Mouse (Mus musculus) kidney, adult 9 months (tissue): ENCODE data around the gene Sh3bp2.

Experiments
- DNase-seq: peaks from one replicate; pipeline ENCODE4 v3.0.0; 2022

Gene Sh3bp2

DNA sequence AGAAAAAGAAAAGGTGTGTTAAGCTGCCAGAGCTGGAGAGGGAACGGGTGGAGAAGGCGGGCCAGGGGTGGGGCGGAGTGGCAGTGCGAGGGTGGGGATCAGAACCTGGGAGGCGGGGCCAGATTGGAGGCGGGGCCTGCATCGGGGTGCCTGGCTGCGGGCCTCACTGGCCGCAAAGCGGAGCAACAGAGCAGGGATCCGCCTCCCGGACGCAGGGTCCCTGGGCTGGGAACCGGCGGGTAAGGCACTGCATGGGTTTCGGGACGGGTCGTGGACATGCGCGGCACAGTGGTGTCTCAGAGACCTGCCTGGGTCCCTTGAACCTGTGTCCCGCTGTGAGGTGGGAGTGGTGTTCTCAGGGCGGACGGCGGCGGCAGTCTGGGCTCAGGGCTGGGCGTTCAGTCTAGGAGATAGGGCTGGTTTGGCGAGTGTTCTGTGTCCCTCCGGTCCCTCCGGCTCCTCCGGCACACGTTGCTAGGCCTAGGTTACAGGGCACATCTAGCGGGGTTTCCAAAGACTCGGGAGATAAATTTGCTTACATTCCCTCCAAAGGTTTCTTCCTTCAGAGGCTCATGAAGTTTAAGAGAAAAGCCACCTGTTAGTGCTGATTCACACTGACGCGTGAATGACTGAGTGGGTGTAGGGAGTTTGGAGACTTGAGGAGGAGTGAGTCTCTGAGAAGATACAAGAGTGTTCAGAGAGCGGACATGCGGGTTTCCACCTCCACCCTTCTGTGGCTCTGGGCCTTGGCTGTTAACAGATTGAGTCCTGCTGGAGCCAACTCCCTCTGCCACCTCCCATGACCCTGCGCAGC is at the start of gene Sh3bp2:
Gene Sh3bp2, plus strand, starts transcription at position 176 of the 814 bp plus-strand sequence.
- peak; percentile 96 for DNase-seq

GRCm38 (mm10) chr5:34480926-34481325 is 44.7 kb upstream of the Sh3bp2 start:
- DNase-seq, result no peak

DNA sequence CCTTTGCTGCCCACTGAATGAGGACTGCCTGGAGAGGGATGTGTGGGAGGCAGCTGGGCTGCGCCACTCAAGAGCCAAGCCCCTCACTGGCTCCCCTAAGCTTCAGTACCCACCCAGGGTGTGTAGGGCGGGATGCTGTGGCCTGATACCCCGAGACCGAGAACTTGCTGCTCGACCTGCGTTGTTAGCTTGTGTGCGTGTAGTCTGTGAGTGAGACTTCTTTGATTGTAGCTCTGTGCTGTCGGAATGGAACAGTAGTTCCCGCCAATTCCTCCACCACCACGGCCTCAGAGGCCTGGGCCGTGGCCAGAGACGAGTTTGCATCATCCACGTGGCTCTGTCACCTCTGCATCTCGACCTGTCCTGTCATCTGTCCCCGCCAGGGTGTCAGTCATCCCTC is 39.9 kb upstream of the Sh3bp2 start:
- no peak for DNase-seq

DNA sequence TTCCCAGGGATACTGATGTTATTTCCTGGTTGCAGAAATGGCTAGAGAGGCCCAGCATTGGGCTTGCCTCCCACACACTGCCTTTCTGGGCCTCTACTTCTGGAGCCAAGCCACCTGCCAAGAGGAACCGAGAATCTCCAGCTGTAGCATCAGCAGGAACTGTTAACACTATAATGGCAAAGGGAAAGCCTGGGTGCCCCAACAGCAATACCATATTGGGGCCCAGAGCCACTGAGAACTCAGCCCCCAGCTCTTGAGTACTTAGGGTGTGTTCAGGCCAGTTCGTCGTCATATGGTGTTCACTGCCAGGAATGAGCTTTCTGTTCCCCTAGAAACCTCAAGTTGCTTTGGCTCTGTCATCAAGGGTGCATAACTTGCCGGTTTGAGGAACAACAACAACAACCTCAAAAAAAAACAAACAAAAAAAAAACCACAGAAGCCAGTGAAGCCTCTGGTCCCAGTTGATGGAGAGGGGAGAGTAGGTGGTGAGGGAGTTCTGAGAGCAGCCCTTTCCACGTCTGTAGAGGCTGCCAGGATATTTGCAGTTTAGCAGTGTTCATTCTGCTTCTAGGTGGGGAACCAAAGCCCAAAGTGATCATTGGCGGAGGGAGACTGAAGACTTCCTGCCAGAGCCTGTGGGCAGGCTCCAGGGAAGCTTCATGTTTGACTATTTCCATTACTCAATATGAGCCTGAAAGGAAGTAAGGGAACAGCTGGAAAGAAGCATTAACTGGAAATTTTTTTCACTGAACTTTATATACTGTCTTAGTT is 38.1 kb upstream of the Sh3bp2 start:
- DNase-seq, result no peak

DNA sequence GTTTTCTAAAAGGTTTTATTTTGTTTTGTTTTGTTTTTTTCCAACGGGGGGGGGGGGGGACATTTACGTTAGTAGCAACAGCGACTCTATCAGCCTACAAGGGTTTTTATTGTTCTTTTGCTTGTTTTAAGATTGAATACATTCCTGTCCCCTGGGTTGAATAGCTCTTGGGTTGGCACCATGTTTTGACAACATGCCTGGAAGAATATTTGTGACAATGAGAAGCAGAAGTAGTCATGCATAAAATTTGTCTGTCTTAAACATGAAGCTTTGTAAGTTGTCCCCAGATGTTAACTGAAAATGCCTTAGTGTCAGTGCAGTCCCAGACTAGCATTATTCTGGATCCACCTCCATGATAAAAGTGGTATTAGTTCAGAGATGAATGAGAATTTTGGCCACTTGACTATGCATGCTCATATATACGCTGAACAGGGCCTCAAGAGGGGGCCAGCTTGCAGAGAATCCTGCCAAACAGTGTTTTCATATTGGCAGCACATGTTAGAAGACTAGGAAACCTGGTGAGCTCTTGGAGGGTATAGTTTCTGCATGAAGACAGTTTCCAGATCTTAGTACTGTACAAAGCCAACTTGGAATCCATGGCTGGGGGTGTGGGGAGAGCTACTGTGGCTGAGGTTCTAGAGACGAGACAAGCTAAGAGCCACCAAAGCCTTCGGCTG is 36.8 kb upstream of the Sh3bp2 start:
- no peak for DNase-seq

GRCm38 (mm10) chr5:34489418-34489787 is 36.2 kb upstream of the Sh3bp2 start:
- DNase-seq, result no peak

- DNase-seq, result no peak
Observed at GRCm38 (mm10) chr5:34496745-34497144, 28.9 kb upstream of the Sh3bp2 start.

DNA sequence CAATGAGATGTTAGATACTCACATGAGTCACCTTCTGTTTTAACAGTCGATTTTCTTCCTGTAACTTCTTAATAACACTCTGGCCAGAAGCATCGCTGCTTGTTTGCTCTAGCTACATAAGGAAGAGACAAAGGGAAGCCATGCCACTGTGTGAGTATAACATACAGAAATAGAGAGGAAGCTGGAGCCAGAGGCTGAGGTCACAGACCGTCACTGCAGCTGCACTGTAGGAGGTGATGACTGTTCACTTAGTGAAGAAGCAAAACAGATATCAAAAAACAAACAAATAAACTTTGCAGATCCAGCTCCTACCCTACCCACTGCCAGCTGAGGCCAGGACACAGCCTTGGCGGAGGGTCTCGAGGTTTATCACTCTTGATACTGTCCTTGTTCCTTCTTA is 24.8 kb upstream of the Sh3bp2 start:
- no peak for DNase-seq

- no peak for DNase-seq
Observed at GRCm38 (mm10) chr5:34501588-34501987, 24.1 kb upstream of the Sh3bp2 start.

DNA sequence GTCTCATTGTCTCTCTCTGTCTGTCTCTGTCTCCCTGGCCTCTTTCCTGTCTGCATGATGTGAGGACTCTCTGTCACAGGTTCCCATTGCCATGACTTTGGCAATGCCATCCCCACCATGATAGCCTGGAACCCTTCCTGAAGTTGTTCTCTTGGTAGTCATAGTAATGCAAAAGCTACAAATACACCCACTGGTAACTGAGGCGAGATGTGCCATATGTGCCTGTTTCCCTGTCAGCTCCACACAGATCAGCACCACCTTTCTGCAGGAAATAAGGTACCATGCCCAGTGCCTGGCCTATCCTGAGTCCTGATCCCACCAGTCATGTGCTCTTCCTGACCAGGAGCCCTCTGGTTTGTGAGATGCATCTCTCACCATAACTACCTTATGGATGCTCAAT is 23.2 kb upstream of the Sh3bp2 start:
- no peak for DNase-seq

DNA sequence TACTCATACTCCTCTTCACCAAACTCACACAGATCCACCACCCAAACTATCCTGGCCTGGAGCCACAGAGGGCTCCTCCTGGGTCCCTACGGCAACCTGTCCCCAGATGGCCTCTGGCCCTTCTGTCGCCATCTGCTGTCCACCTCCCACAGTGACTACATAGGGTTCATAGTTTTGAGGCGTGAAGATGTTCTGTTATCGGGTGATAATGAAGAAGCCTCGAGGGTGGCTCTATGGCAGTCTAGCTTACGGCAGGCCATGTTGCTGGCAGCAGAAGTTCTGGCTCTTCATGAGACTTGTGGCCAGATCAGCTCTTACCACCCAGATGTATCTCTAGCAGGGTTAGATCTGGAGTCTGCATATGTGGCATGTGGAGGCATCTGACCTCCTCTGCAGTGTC is 22.8 kb upstream of the Sh3bp2 start:
- DNase-seq, result no peak

DNA sequence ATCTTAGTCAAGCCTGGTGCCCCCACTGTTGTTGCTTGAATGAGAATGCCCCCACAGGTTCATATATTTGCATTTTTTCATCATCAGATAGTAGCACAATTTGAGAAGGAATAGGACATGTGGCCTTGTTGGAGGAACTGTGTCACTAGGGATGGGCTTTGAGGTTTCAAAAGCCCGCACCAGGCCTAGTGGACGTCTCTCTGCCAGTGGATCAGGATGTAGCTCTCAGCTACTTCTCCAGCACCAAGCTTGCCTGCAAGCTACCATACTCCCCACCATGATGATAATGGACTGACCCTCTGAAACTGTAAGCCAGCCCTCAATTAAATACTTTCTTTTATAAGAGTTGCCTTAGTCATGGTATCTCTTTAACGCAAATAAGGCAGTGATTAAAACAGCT is 13.2 kb upstream of the Sh3bp2 start:
- DNase-seq, result no peak

- peak; percentile 98 for DNase-seq
Observed at GRCm38 (mm10) chr5:34513466-34514217, 12.0 kb upstream of the Sh3bp2 start, which contains the start of gene Tnip2. TSS of gene Tnip2 (minus strand) at chr5:34513991.

DNA sequence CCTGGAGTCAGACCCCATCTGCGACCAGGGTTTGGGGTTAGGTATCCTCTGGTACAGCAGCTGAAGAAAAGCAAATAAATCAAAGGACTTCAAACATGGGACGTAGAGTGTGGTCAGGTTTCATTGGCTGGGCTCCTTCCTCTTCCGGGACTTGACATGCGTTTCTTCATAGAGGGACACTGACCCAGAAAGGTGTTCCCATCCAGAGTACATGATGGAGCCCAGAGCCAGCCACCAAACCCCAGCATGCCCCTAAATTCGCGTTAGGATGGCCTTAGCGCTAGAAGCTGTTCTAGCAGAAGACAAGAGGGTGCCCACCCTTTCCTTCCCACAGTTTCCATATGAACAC is 11.4 kb upstream of the Sh3bp2 start:
- DNase-seq, result no peak

DNA sequence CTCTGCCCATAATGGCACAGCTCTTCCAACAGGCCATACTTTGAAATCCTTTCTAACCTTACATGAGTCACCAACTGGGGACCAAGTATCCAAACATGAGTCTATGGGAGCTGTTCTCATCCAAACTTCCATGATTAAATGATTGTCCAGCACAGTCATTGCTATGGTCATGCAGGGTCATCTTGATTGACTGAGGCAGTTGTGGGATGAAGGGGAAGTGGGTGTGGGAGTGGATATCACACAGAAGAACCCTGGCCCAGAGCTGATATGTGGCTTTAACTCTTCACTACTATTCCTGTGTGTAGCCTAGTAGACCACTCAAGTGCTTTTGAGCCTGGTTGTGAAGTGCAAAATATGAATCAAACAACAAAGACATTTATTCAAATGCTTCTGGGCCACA is 10.5 kb upstream of the Sh3bp2 start:
- DNase-seq, result no peak

DNA sequence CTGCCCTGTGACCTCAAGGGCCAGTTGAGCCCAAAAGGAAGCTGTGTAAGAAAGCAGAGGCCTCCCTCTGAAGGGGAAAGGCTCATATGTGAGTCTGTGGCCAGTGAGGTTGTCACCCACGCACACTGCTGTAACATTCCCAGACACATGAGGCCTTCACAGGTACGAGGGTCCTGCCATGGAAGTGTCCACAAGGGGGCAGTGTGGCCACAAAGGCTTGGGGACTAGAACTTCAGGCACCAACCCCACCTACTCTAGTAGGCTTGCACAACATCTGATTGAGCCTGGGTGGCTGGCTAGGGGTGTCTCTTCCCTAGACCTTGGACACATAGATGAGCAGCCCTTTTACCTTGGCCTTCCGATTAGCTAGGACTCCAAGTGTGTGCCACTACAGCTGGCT is 7.7 kb upstream of the Sh3bp2 start:
- DNase-seq, result peak; percentile 86

DNA sequence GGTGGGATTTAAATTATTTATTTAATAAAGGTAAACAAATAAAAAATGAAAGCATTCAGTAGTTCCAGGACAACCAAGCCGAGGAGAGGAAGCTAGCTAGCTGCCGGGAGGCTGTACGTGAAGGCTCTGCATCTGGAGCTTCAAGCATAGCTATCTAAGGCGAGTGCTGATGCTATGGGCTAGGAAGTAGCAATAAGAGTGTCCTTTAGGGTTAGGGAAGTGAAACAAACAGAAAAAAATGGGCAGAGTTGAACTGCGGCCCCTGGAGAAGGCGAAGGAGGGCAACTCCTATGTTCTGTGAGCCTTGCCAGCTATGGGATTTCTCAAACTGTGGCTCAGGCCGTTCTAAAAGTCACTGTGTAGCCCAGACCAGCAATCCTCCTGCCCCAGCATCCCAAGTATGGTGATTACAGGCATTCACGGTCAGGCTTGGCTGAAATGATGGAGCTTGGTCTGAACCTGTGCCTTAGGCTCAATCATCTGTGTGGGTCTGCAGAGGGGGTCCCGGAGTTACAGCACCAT is 6.2 kb upstream of the Sh3bp2 start:
- no peak for DNase-seq

GRCm38 (mm10) chr5:34520458-34521209 is 5.0 kb upstream of the Sh3bp2 start:
- no peak for DNase-seq

DNA sequence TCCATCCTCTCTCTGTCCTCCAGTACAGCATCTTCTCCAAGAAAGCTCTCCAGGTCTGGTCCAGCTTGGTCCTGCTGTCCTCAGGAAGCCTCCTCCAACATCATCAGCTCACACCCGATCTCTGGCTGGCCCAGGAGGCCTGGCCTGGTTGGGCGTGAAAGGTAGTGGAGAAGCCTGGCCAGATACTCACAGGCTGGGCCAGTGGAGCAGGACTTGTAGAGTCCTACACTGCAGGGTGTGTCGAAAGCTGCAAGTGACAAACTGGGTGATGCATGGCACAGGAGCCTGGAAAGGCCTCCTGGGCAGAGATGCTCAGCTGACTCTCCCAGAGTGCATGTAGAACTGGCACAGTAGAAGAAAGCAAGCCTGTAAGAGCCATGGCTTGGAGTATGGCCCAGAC is 4.3 kb upstream of the Sh3bp2 start:
- no peak for DNase-seq

- DNase-seq, result no peak
Observed at GRCm38 (mm10) chr5:34523958-34524485, 1.6 kb upstream of the Sh3bp2 start.

- DNase-seq, result no peak
Observed at GRCm38 (mm10) chr5:34524511-34524910, 1.1 kb upstream of the Sh3bp2 start.

GRCm38 (mm10) chr5:34526477-34526775 is 788 bp downstream of the Sh3bp2 start:
- DNase-seq, result no peak
